Mouse (Mus musculus): Measurements from ENCODE around the gene Foxj3. TPM values are rescaled to one million over a fixed set of nuclear protein-coding genes. Genes with fewer than 3 reads are reported as not detected.

Gene Foxj3
- polyA plus RNA-seq, 1 experiment from 2014 or later = 30.9 TPM

DNA sequence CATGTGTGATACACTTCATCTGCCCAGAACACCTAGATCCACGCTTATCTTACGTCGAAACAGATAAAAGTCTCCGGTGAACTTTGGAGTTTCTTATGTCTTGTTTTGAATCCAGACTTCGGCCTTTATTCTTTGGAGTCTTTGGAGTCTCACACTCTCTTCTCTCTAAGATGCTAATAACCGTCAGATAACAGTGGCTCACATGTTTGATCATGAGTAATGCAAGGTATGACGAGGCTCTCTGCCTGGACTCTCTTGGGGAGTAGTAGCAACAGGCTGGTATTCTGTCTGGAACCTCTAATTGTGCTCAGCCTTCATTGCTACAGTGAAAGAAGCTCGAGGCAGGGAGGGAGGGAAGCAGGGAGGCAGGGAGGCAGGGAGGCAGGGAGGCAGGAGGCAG is 123.2 kb downstream of the Foxj3 start:
- no peak overlapping the region for H3K27ac ChIP-seq (ENCODE audit: low read depth, low read length)
- H3K4me1 ChIP-seq (replicated peaks; ENCODE audit: control insufficient read depth, insufficient read depth, low read length) = no peaks in the 10 kb centered on the region
- H3K9ac ChIP-seq (ENCODE audit: low read length) = no peak overlapping the region
- no peak overlapping the region for H3K4me3 ChIP-seq (ENCODE audit: low read depth, low read length)
- WGBS = 85% methylated on average over 8 of the region's 8 CpGs
- no peaks in the 10 kb centered on the region for H3K36me3 ChIP-seq (ENCODE audit: control insufficient read depth, insufficient read depth, low read length)
- DNase-seq (ENCODE audit: low spot score) (no peak), ATAC-seq (replicated peaks; ENCODE audit: low FRiP score) (no peak)
- no peak overlapping the region for H3K4me2 ChIP-seq (ENCODE audit: low read depth, low read length, severe bottlenecking)
- H3K27me3 ChIP-seq (ENCODE audit: control insufficient read depth, insufficient read depth, low read length) = no peaks in the 10 kb centered on the region
- no peaks in the 10 kb centered on the region for H3K9me3 ChIP-seq (ENCODE audit: control insufficient read depth, low read length)

DNA sequence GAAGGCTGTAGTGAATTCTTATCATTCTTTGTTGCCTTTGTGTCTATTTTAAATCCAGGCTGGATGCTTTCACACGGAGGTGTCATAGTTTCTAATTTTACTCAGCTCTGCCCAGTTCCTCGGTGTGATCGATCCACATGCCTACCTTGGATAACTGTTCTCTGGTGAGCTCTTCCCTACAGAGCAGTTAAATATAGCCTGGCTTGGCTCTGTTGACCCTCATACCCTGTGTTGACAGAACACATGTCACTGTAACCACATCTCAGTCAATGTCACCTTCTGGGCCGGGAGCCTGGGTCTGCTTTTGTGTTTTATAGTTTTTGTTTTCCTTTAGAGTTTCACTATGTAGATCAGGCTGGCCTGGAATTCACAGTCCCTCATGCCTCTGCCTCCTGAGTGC is 125.3 kb downstream of the Foxj3 start:
- DNase-seq (ENCODE audit: low spot score) (no peak), ATAC-seq (replicated peaks; ENCODE audit: low FRiP score) (no peak)
- Histone ChIP-seq H3K36me3 (ENCODE audit: control insufficient read depth, insufficient read depth, low read length) (no peaks in the 10 kb centered on the region), H3K9ac (ENCODE audit: low read length) (no peak overlapping the region), H3K4me3 (ENCODE audit: low read depth, low read length) (no peak overlapping the region), H3K4me1 (replicated peaks; ENCODE audit: control insufficient read depth, insufficient read depth, low read length) (no peaks in the 10 kb centered on the region), H3K4me2 (ENCODE audit: low read depth, low read length, severe bottlenecking) (no peak overlapping the region), H3K9me3 (ENCODE audit: control insufficient read depth, low read length) (no peaks in the 10 kb centered on the region), H3K27ac (ENCODE audit: low read depth, low read length) (no peak overlapping the region), H3K27me3 (ENCODE audit: control insufficient read depth, insufficient read depth, low read length) (no peaks in the 10 kb centered on the region)
- 82% methylated on average over 4 of the region's 4 CpGs for WGBS

DNA sequence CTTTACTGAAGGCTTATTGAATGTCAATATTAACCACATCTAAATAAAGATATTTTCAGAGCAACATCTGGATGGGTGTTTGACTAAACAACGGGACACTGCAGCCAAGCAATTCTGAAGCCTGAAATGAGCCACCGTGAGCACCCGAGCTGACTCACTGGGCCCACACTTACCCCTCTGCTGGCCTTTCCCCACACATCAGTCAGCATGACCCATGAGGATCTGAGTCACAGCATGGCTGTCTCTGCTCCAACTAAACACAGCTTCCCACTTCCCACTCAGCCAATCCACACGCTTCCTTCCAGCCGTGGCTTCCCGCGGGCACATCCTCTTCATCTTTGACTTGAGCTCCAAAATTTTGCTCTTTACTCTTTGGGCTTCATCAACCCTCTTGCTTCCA is 126.2 kb downstream of the Foxj3 start:
- no peak for DNase-seq (ENCODE audit: low spot score)
- no peak overlapping the region for H3K4me2 ChIP-seq (ENCODE audit: low read depth, low read length, severe bottlenecking)
- H3K4me1 ChIP-seq (replicated peaks; ENCODE audit: control insufficient read depth, insufficient read depth, low read length) = no peaks in the 10 kb centered on the region
- no peak for ATAC-seq (replicated peaks; ENCODE audit: low FRiP score)
- no peaks in the 10 kb centered on the region for H3K9me3 ChIP-seq (ENCODE audit: control insufficient read depth, low read length)
- no peaks in the 10 kb centered on the region for H3K36me3 ChIP-seq (ENCODE audit: control insufficient read depth, insufficient read depth, low read length)
- 88% methylated on average over 7 of the region's 7 CpGs for WGBS
- H3K27me3 ChIP-seq (ENCODE audit: control insufficient read depth, insufficient read depth, low read length) = no peaks in the 10 kb centered on the region
- no peak overlapping the region for H3K27ac ChIP-seq (ENCODE audit: low read depth, low read length)
- no peak overlapping the region for H3K4me3 ChIP-seq (ENCODE audit: low read depth, low read length)
- no peak overlapping the region for H3K9ac ChIP-seq (ENCODE audit: low read length)

- no peak for ATAC-seq (replicated peaks; ENCODE audit: low FRiP score)
- Histone ChIP-seq H3K9me3 (ENCODE audit: control insufficient read depth, low read length) (no peaks in the 10 kb centered on the region), H3K4me1 (replicated peaks; ENCODE audit: control insufficient read depth, insufficient read depth, low read length) (no peaks in the 10 kb centered on the region), H3K27me3 (ENCODE audit: control insufficient read depth, insufficient read depth, low read length) (no peaks in the 10 kb centered on the region), H3K27ac (ENCODE audit: low read depth, low read length) (no peak overlapping the region), H3K4me3 (ENCODE audit: low read depth, low read length) (no peak overlapping the region), H3K4me2 (ENCODE audit: low read depth, low read length, severe bottlenecking) (no peak overlapping the region), H3K9ac (ENCODE audit: low read length) (no peak overlapping the region), H3K36me3 (ENCODE audit: control insufficient read depth, insufficient read depth, low read length) (no peaks in the 10 kb centered on the region)
- WGBS = 95% methylated on average over 14 of the region's 14 CpGs
- DNase-seq (ENCODE audit: low spot score) = no peak
Observed at GRCm38 (mm10) chr4:119663409-119664095, 126.7 kb downstream of the Foxj3 start.

- 81% methylated on average over 2 of the region's 2 CpGs for WGBS
- H3K9ac ChIP-seq (ENCODE audit: low read length) = no peak overlapping the region
- H3K36me3 ChIP-seq (ENCODE audit: control insufficient read depth, insufficient read depth, low read length) = no peaks in the 10 kb centered on the region
- no peaks in the 10 kb centered on the region for H3K27me3 ChIP-seq (ENCODE audit: control insufficient read depth, insufficient read depth, low read length)
- no peak overlapping the region for H3K27ac ChIP-seq (ENCODE audit: low read depth, low read length)
- DNase-seq (ENCODE audit: low spot score) = no peak
- no peaks in the 10 kb centered on the region for H3K4me1 ChIP-seq (replicated peaks; ENCODE audit: control insufficient read depth, insufficient read depth, low read length)
- H3K4me3 ChIP-seq (ENCODE audit: low read depth, low read length) = no peak overlapping the region
- ATAC-seq (replicated peaks; ENCODE audit: low FRiP score) = no peak
- H3K4me2 ChIP-seq (ENCODE audit: low read depth, low read length, severe bottlenecking) = no peak overlapping the region
- no peaks in the 10 kb centered on the region for H3K9me3 ChIP-seq (ENCODE audit: control insufficient read depth, low read length)
Observed at GRCm38 (mm10) chr4:119665166-119665565, 128.4 kb downstream of the Foxj3 start.

DNA sequence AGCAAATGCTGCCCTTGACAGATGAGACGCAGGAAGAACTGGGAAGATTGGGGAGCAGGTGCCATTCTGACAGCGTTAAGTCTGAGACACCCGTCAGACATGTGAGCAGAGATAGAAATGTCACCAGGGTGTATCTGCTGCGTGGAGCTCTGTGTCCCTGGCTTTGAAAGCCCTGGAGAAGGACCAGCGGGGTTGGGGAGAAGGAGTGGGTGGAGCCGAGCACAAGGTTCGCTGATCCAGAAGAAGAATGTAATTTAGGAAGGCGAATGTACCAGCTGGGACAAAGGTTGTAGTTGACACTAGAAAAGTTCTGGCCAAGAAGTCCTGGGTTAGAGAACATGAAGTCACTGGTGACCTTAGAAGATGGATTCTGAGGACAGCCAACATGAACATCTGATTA is 129.3 kb downstream of the Foxj3 start:
- no peaks in the 10 kb centered on the region for H3K36me3 ChIP-seq (ENCODE audit: control insufficient read depth, insufficient read depth, low read length)
- 48% methylated on average over 8 of the region's 8 CpGs for WGBS
- no peak for ATAC-seq (replicated peaks; ENCODE audit: low FRiP score)
- no peak for DNase-seq (ENCODE audit: low spot score)
- no peak overlapping the region for H3K4me3 ChIP-seq (ENCODE audit: low read depth, low read length)
- H3K4me1 ChIP-seq (replicated peaks; ENCODE audit: control insufficient read depth, insufficient read depth, low read length) = no peaks in the 10 kb centered on the region
- no peak overlapping the region for H3K27ac ChIP-seq (ENCODE audit: low read depth, low read length)
- H3K27me3 ChIP-seq (ENCODE audit: control insufficient read depth, insufficient read depth, low read length) = no peaks in the 10 kb centered on the region
- H3K9me3 ChIP-seq (ENCODE audit: control insufficient read depth, low read length) = no peaks in the 10 kb centered on the region
- no peak overlapping the region for H3K9ac ChIP-seq (ENCODE audit: low read length)
- H3K4me2 ChIP-seq (ENCODE audit: low read depth, low read length, severe bottlenecking) = no peak overlapping the region

GRCm38 (mm10) chr4:119667454-119667853 is 130.7 kb downstream of the Foxj3 start:
- Histone ChIP-seq H3K27ac (ENCODE audit: low read depth, low read length) (no peak overlapping the region), H3K9me3 (ENCODE audit: control insufficient read depth, low read length) (no peaks in the 10 kb centered on the region), H3K9ac (ENCODE audit: low read length) (no peak overlapping the region), H3K4me3 (ENCODE audit: low read depth, low read length) (no peak overlapping the region), H3K27me3 (ENCODE audit: control insufficient read depth, insufficient read depth, low read length) (no peaks in the 10 kb centered on the region), H3K36me3 (ENCODE audit: control insufficient read depth, insufficient read depth, low read length) (no peaks in the 10 kb centered on the region), H3K4me2 (ENCODE audit: low read depth, low read length, severe bottlenecking) (no peak overlapping the region), H3K4me1 (replicated peaks; ENCODE audit: control insufficient read depth, insufficient read depth, low read length) (no peaks in the 10 kb centered on the region)
- peak; percentile 67 for DNase-seq (ENCODE audit: low spot score)
- ATAC-seq (replicated peaks; ENCODE audit: low FRiP score) = peak; percentile 68
- 21% methylated on average over 5 of the region's 5 CpGs for WGBS

GRCm38 (mm10) chr4:119668185-119668584 is 131.4 kb downstream of the Foxj3 start:
- Histone ChIP-seq H3K9ac (ENCODE audit: low read length) (no peak overlapping the region), H3K4me1 (replicated peaks; ENCODE audit: control insufficient read depth, insufficient read depth, low read length) (no peaks in the 10 kb centered on the region), H3K27me3 (ENCODE audit: control insufficient read depth, insufficient read depth, low read length) (no peaks in the 10 kb centered on the region), H3K36me3 (ENCODE audit: control insufficient read depth, insufficient read depth, low read length) (no peaks in the 10 kb centered on the region), H3K4me2 (ENCODE audit: low read depth, low read length, severe bottlenecking) (no peak overlapping the region), H3K4me3 (ENCODE audit: low read depth, low read length) (no peak overlapping the region), H3K27ac (ENCODE audit: low read depth, low read length) (no peak overlapping the region), H3K9me3 (ENCODE audit: control insufficient read depth, low read length) (no peaks in the 10 kb centered on the region)
- WGBS = 93% methylated on average over 3 of the region's 3 CpGs
- no peak for DNase-seq (ENCODE audit: low spot score)
- no peak for ATAC-seq (replicated peaks; ENCODE audit: low FRiP score)

- H3K4me1 ChIP-seq (replicated peaks; ENCODE audit: control insufficient read depth, insufficient read depth, low read length) = no peaks in the 10 kb centered on the region
- H3K9me3 ChIP-seq (ENCODE audit: control insufficient read depth, low read length) = no peaks in the 10 kb centered on the region
- WGBS = 84% methylated on average over 4 of the region's 4 CpGs
- no peak overlapping the region for H3K4me2 ChIP-seq (ENCODE audit: low read depth, low read length, severe bottlenecking)
- H3K4me3 ChIP-seq (ENCODE audit: low read depth, low read length) = no peak overlapping the region
- no peak for ATAC-seq (replicated peaks; ENCODE audit: low FRiP score)
- no peaks in the 10 kb centered on the region for H3K36me3 ChIP-seq (ENCODE audit: control insufficient read depth, insufficient read depth, low read length)
- no peaks in the 10 kb centered on the region for H3K27me3 ChIP-seq (ENCODE audit: control insufficient read depth, insufficient read depth, low read length)
- no peak for DNase-seq (ENCODE audit: low spot score)
- no peak overlapping the region for H3K9ac ChIP-seq (ENCODE audit: low read length)
- H3K27ac ChIP-seq (ENCODE audit: low read depth, low read length) = no peak overlapping the region
Observed at GRCm38 (mm10) chr4:119668596-119668995, 131.8 kb downstream of the Foxj3 start.

Data from forebrain, embryonic 11.5 days (tissue).